Mouse (Mus musculus) megakaryocyte, embryonic 14.5 days (primary cell): ENCODE results near the gene Dmc1.

Experiments
- FLI1 ChIP-seq: IDR thresholded peaks from 2 replicates; pipeline ENCODE4 v1.6.1; 2012; ENCODE audit warnings: low read length, inconsistent platforms, mixed read lengths
- GATA1 ChIP-seq: IDR thresholded peaks from 3 replicates; pipeline ENCODE4 v1.6.1; 2012; ENCODE audit warnings: mixed read lengths, low read length, inconsistent platforms, borderline replicate concordance

- TF ChIP-seq GATA1 (no peak), FLI1 (no peak)
These were observed 56.7 kb downstream of the Dmc1 start for GRCm38 (mm10) chr15:79548226-79548625.
